Mouse (Mus musculus): ENCODE measurements around the gene Pirt.

Gene Pirt

DNA sequence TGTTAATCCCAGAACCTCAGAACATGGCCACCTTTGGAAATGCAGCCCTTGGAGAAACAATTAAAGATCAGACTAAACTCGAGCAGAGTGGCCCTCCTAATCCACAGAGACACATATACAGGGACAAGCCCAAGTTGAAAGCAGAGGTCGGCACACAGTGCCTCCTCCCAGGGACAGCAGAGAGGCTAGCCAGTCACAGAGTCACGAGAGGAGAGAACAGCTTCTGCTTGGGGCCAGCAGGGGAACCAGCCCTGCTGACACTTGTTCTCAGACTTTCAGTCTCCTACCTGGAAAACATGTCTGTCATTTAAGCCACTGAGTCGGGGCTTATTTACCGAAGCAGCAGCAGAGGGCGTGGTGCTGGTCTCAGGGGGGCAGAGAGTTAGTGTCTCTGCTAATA lies 34.7 kb downstream of the Pirt start:
- ATAC-seq (ENCODE audit: low TSS enrichment): no peak

DNA sequence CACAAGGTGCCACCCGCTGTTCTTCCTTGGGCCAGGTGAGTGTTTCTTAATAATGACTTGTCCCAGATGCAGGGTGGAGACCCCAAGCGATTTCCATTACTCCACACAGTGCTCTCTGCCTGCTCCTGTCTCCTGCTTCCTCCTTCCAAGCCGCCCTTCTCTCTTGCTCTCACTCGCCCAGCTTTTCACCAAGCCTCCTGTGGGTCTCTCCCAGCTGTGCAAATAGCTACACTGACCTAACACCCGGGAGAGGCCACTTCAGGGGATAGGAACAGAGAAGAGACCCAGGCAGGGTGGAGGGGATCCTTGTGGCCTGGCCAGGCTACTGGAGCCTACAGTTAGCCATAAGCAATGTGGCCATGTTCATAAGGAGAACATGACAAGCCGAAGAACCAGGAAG lies 35.1 kb downstream of the Pirt start:
- ATAC-seq (ENCODE audit: low TSS enrichment): no peak

DNA sequence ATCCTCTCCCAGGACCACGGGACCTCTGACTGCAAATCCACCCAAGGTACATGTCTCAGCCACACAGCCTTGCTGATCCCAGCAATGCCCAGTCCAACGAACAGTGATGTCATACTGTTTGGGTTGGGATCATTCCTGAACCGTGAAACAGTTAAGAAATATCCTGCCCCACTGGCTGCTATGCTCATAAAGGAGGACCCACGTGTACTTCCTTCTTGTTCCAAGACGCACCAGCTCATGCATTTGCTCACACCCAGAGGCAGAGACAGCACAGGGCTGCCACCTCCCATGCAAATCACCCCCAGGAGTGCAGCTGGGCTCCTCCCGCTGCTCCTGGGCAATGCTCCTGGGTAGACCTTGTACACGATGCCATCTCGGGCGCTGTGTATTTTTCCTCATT lies 44.5 kb downstream of the Pirt start, which contains the start of gene Tmem238l:
Tmem238l (plus strand) TSS at position 336 of the 400 bp plus-strand sequence.
- ATAC-seq (ENCODE audit: low TSS enrichment): no peak

DNA sequence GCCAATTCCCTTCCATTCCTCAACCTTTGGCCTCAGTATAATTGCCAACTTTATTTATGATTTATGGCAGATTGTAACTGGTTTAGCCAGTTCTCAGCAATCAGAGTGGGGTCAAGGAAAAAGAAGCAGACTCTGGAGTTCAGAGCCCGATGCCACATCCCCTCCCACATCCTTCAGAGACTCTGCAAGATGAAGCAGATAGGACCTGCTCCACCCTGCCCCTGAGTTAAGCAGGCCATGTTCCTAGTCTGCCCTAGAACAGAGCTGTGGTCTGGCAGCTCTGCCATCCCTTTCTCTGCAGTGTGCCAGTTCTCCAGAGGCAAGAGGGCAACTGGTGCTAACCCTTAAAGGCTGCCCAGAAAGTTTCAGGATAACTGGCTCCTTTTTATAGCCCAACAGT lies 49.0 kb downstream of the Pirt start:
- ATAC-seq (ENCODE audit: low TSS enrichment): no peak

DNA sequence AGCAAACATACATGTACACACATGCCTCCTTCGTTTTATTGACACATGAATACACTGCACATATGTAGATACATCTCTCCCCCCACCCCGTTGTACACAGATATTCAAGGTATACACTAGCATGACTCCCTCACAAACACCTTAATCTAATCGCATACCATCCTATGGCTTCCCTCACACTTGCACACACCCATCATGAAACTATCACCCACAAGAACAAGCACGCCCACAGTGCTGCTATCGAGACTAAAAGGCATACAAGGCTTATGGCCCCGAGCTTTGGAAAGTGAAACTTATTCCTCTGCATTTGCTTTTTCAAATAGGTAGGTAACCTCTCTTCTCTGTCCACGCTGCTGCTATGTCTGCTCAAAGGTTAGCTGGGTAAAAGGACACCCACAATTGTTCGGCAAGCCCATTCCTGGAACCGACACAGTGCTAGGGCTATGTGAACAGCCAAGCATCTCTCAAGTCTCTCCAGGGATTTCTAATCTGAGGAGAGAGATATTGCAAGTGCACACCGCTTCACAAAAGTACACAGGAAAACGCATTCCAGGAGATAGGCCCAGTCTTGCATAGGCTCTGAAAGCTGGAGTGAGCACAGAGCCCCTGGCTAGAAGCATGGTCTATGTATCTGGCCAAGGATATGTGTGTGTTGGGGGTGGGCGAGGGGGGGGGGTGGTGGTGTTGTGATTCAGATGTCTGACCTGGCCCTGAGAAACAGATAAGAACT lies 49.8 kb downstream of the Pirt start:
- ATAC-seq (ENCODE audit: low TSS enrichment): no peak

DNA sequence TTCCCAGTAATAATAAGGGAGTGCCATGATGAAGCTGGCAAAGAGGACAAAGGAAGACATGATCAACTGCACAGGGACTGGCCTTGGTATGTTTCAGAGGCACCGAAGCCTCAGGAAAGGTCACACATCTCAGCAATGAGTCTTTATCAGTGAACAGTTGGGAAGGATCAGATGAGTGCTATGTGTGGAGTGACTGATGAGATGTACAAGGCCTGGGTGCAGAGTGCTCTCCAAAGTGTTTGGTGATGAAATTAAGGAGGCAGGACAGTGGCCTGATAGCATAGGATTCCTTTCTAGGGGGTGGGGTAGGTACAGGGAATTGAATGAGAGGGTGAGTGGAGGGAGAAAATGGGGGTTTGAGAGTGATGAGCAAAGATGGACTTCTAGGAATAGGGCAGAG lies 51.7 kb downstream of the Pirt start:
- no peak for ATAC-seq (ENCODE audit: low TSS enrichment)

DNA sequence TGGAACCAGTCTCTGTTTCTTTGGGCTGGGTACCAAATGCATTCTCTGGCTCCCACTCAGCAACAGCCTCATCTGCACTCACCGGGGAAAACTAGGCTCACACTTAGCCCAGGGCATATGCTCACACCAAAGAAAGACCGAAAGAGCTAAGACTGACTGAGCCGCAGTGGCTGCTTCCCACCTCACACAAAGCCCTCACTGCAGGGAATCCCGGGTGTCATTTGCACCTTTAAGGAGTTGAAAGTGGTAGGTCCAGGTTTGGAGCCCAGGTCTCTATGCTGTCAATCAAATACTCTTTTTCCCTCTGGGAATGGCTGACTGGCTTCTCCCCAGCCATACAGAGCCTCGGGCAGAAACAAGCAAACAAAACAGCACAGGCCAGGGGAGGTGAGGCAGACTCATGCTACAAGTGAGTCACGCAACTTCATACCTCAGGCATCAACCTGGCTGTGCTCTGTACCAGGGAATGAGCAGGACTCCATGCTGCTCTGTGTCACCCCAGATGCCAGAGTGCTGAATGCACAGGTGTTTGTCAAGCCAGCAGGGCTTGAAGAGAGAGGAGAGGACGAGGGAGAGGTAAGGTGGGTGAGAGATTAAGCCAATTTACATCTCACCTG lies 54.8 kb downstream of the Pirt start:
- no peak for ATAC-seq (ENCODE audit: low TSS enrichment)

DNA sequence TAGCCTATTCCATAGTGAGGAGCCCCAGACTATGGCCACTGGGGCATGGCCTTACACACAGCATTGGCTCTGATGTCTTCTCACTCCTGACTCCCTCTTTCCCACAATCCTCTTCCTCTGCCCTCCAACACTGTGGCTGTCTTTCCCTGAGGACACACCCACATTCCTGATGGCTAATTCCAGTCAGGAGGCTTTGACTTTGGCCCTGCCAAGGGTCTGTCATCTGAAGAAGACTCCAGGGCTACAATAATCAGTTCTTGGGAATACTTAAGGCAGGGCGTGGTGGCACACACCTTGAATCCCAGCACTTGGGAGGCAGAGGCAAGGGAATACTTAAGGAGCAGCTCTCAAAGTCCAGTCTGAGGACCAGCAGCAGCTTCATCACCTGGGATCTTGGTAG lies 56.8 kb downstream of the Pirt start:
- no peak for ATAC-seq (ENCODE audit: low TSS enrichment)

DNA sequence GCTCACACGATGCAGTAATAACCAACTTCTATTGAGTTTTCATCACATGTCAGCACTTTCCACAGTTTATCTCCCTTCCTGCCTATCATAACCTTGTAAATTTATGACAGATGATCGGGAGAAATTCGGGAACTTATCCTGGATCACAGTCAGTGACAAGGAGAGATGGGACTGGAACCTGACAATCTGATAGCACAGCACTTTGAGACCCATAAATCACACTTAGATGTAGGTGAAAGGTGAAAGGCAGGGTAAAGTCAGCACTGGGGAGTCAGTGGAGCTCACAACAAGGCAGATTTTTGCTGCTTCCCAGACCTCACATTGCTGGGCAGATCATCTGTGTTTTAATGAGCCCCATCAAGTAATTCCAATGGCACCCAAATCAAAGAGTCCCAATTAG lies 61.7 kb downstream of the Pirt start:
- ATAC-seq (ENCODE audit: low TSS enrichment): no peak

DNA sequence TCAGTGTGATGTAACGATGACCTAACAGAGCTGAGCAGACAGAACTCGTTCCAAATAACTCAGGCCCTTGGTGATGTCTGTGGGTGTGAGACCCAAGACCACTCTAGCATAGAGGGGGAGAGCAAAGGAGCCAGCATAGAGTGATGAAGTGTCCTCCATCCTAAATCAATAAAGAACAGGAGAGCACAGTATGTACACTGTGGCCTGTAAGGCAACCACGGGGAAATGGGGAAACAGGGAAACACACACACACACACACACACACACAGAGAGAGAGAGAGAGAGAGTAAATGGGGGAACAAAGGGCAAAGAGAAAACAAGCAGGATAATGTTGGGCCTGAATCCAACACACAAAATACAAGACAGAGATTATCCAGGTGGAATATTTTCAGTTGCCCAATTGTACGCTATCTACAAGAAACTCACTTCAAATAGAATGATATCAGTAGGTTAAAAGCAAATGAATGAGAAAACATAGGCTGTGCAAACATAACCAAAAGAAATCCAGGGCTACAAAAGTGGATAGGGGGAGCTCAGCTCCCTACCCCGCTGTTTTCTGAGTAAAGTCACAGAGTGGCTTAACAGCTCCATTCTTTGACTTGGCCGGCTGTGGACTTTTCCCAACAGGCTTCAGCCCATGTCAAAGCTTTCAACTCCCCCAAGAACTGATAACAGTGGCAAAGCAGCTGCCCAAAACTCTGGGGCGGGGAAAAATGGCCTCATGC lies 64.0 kb downstream of the Pirt start:
- no peak for ATAC-seq (ENCODE audit: low TSS enrichment)
